Mouse (Mus musculus) cerebellum, postnatal 14 days (tissue): ENCODE measurements at regions not wholly inside any gene's neighbourhood (a gene's known extent, or its start where the extent isn't known, plus 50 kb on each side); places are given as distances from the start of the nearest gene placed in this dataset.

Experiments
- DNase-seq, 2 experiments: peaks; one replicate each; pipeline ENCODE4 v3.0.0; 2021; ENCODE audit warnings: mixed read lengths in 2 of 2

- no peak for DNase-seq
Observed at GRCm38 (mm10) chr10:126483479-126483878, 417.7 kb downstream of the Atp23 start.

- no peak for DNase-seq
Observed at GRCm38 (mm10) chr10:126480382-126480781, 420.8 kb downstream of the Atp23 start.

GRCm38 (mm10) chr10:126479743-126480142 is 421.4 kb downstream of the Atp23 start:
- DNase-seq = no peak

- no peak for DNase-seq
Observed at GRCm38 (mm10) chr10:126473050-126473719, 428.0 kb downstream of the Atp23 start.

- no peak for DNase-seq
Observed at GRCm38 (mm10) chr10:126470838-126471491, 430.2 kb downstream of the Atp23 start.

- DNase-seq = no peak
Observed at GRCm38 (mm10) chr10:126462770-126463169, 438.4 kb downstream of the Atp23 start.

- peak; percentile 17 to 21 for DNase-seq
Observed at GRCm38 (mm10) chr10:126458523-126458922, 442.6 kb downstream of the Atp23 start.

GRCm38 (mm10) chr10:126452757-126453528 is 448.2 kb downstream of the Atp23 start:
- DNase-seq = no peak

- DNase-seq = no peak
Observed at GRCm38 (mm10) chr10:126452057-126452622, 449.0 kb downstream of the Atp23 start.

- DNase-seq = peak; percentile 7 to 15
Observed at GRCm38 (mm10) chr10:126431222-126431621, 465.3 kb downstream of the Lrig3 start.

- DNase-seq = peak; percentile 42 to 57
Observed at GRCm38 (mm10) chr10:126430346-126430745, 464.4 kb downstream of the Lrig3 start.

GRCm38 (mm10) chr10:126429502-126429901 is 463.5 kb downstream of the Lrig3 start:
- DNase-seq = no peak

GRCm38 (mm10) chr10:126422066-126422465 is 456.1 kb downstream of the Lrig3 start:
- DNase-seq = peak in 1 of 2 experiments; percentile 11

GRCm38 (mm10) chr10:126413786-126414185 is 447.8 kb downstream of the Lrig3 start:
- DNase-seq = no peak

- DNase-seq = no peak
Observed at GRCm38 (mm10) chr10:126392235-126392634, 426.3 kb downstream of the Lrig3 start.

- no peak for DNase-seq
Observed at GRCm38 (mm10) chr10:126391770-126392169, 425.8 kb downstream of the Lrig3 start.

- DNase-seq = peak in 1 of 2 experiments; percentile 13
Observed at GRCm38 (mm10) chr10:126386430-126386829, 420.5 kb downstream of the Lrig3 start.

GRCm38 (mm10) chr10:126385644-126386043 is 419.7 kb downstream of the Lrig3 start:
- no peak for DNase-seq

GRCm38 (mm10) chr10:126380381-126380780 is 414.4 kb downstream of the Lrig3 start:
- no peak for DNase-seq

GRCm38 (mm10) chr10:126379239-126379638 is 413.3 kb downstream of the Lrig3 start:
- DNase-seq = no peak

- DNase-seq = no peak
Observed at GRCm38 (mm10) chr10:126373906-126374305, 407.9 kb downstream of the Lrig3 start.

- no peak for DNase-seq
Observed at GRCm38 (mm10) chr10:126371881-126372280, 405.9 kb downstream of the Lrig3 start.

GRCm38 (mm10) chr10:126349076-126349475 is 383.1 kb downstream of the Lrig3 start:
- DNase-seq = no peak
